Mouse (Mus musculus) 3T3-L1 (cell line): Measurements from ENCODE around the gene Sod1.

Experiments used
- DNase-seq: peaks from one replicate; pipeline ENCODE4 v3.0.0-alpha.2; 2015; ENCODE audit warnings: low read depth, low spot score

Gene Sod1

GRCm38 (mm10) chr16:90220026-90220891 lies at the start of gene Sod1:
Gene Sod1 (plus strand): TSS chr16:90220754.
- DNase-seq: peak; percentile 93

GRCm38 (mm10) chr16:90171416-90171815 lies 49.1 kb upstream of the Sod1 start:
- DNase-seq: no peak

- no peak for DNase-seq
These were observed 44.1 kb upstream of the Sod1 start for GRCm38 (mm10) chr16:90176472-90176871.

GRCm38 (mm10) chr16:90177425-90177824 lies 43.1 kb upstream of the Sod1 start:
- peak; percentile 24 for DNase-seq

- no peak for DNase-seq
These were observed 42.1 kb upstream of the Sod1 start for GRCm38 (mm10) chr16:90178404-90178803.

GRCm38 (mm10) chr16:90179892-90180291 lies 40.7 kb upstream of the Sod1 start:
- no peak for DNase-seq

- DNase-seq: peak; percentile 30
These were observed 39.6 kb upstream of the Sod1 start for GRCm38 (mm10) chr16:90180975-90181374.

GRCm38 (mm10) chr16:90181673-90182072 lies 38.9 kb upstream of the Sod1 start:
- no peak for DNase-seq

GRCm38 (mm10) chr16:90184135-90184534 lies 36.4 kb upstream of the Sod1 start:
- DNase-seq: no peak

- DNase-seq: peak; percentile 95
These were observed 34.5 kb upstream of the Sod1 start for GRCm38 (mm10) chr16:90185928-90186588.

GRCm38 (mm10) chr16:90187453-90187852 lies 33.1 kb upstream of the Sod1 start:
- peak; percentile 46 for DNase-seq

- no peak for DNase-seq
These were observed 29.3 kb upstream of the Sod1 start for GRCm38 (mm10) chr16:90191289-90191688.

GRCm38 (mm10) chr16:90193719-90194118 lies 26.8 kb upstream of the Sod1 start:
- no peak for DNase-seq

- DNase-seq: no peak
These were observed 23.8 kb upstream of the Sod1 start for GRCm38 (mm10) chr16:90196688-90197240.

GRCm38 (mm10) chr16:90197337-90197973 lies 23.1 kb upstream of the Sod1 start:
- DNase-seq: peak; percentile 92

- no peak for DNase-seq
These were observed 21.9 kb upstream of the Sod1 start for GRCm38 (mm10) chr16:90198626-90199025.

GRCm38 (mm10) chr16:90199174-90199573 lies 21.4 kb upstream of the Sod1 start:
- no peak for DNase-seq

- no peak for DNase-seq
These were observed 18.4 kb upstream of the Sod1 start for GRCm38 (mm10) chr16:90202140-90202539.

- no peak for DNase-seq
These were observed 17.2 kb upstream of the Sod1 start for GRCm38 (mm10) chr16:90203226-90203962.

GRCm38 (mm10) chr16:90204868-90205267 lies 15.7 kb upstream of the Sod1 start:
- no peak for DNase-seq

GRCm38 (mm10) chr16:90208996-90209395 lies 11.6 kb upstream of the Sod1 start:
- no peak for DNase-seq
